Mouse (Mus musculus) inflammation-experienced regulatory T-cells (primary cell): ENCODE measurements around the gene Gm17455. TPM values are rescaled to one million over a fixed set of nuclear protein-coding genes. Genes with fewer than 3 reads are reported as not detected.

Source experiments
- polyA plus RNA-seq, 2 experiments: library from polyadenylated mRNA; unstranded; fragments of 100-300 nt; shearing (Covaris generic); gene quantifications; one replicate each; pipeline ENCODE4 v1.2.1; 2017

The Gm17455 gene
- polyA plus RNA-seq = 1 to 10 TPM in 1 of 2 experiments, under 1 TPM in 1; 0.87 to 2.6 TPM

GRCm38 (mm10) chr10:60399449-60399848 lies at the start of gene Gm17455:
TSS of gene Gm17455 (plus strand) at chr10:60399726.

Other genes starting within 250 kb of the Gm17455 start
- gene Chst3, start 180.5 kb upstream of the Gm17455 start, polyA plus RNA-seq = 1 to 10 TPM in 1 of 2 experiments, under 1 TPM in 1; 0.18 to 2.1 TPM
- gene Psap, start 122.1 kb upstream of the Gm17455 start, polyA plus RNA-seq = 100 to 1,000 TPM; 350 to 444 TPM
- gene Vsir, start 52.9 kb upstream of the Gm17455 start, polyA plus RNA-seq = 100 to 1,000 TPM; 228 to 257 TPM